Mouse (Mus musculus) fat pad, adult 2 months (tissue): ENCODE measurements around the gene Plekhm1.
A peak's percentile ranks its signal among the peaks of the same experiment; 100 is the strongest.

ENCODE experiments used
- DNase-seq: peaks from one replicate; pipeline ENCODE4 v3.0.0-alpha.2; 2011; ENCODE audit warnings: low read depth, low spot score; ENCODE audit errors: extremely low read depth

The Plekhm1 gene

GRCm38 (mm10) chr11:103394604-103395003, 17.9 kb downstream of the Plekhm1 start:
- DNase-seq = no peak

- DNase-seq = no peak
These were observed 18.5 kb downstream of the Plekhm1 start for GRCm38 (mm10) chr11:103394025-103394424.

- no peak for DNase-seq
These were observed 24.5 kb downstream of the Plekhm1 start for GRCm38 (mm10) chr11:103387870-103388526.

GRCm38 (mm10) chr11:103386827-103387226, 25.7 kb downstream of the Plekhm1 start:
- DNase-seq = no peak

GRCm38 (mm10) chr11:103381956-103382613, 30.4 kb downstream of the Plekhm1 start:
- DNase-seq = no peak

GRCm38 (mm10) chr11:103381505-103381904, 31.0 kb downstream of the Plekhm1 start:
- DNase-seq = no peak

- no peak for DNase-seq
These were observed 32.0 kb downstream of the Plekhm1 start for GRCm38 (mm10) chr11:103380460-103380859.

GRCm38 (mm10) chr11:103378341-103378740, 34.1 kb downstream of the Plekhm1 start:
- no peak for DNase-seq

GRCm38 (mm10) chr11:103375772-103376171, 36.7 kb downstream of the Plekhm1 start:
- DNase-seq = no peak

GRCm38 (mm10) chr11:103375258-103375657, 37.2 kb downstream of the Plekhm1 start:
- no peak for DNase-seq

GRCm38 (mm10) chr11:103373922-103374321, 38.6 kb downstream of the Plekhm1 start:
- DNase-seq = no peak

- no peak for DNase-seq
These were observed 39.9 kb downstream of the Plekhm1 start for GRCm38 (mm10) chr11:103372561-103372960.

- no peak for DNase-seq
These were observed 40.4 kb downstream of the Plekhm1 start for GRCm38 (mm10) chr11:103372068-103372467.

- no peak for DNase-seq
These were observed 41.3 kb downstream of the Plekhm1 start for GRCm38 (mm10) chr11:103371222-103371539.

- DNase-seq = peak; percentile 63
These were observed 41.9 kb downstream of the Plekhm1 start for GRCm38 (mm10) chr11:103370397-103371221.

GRCm38 (mm10) chr11:103365530-103365929, 47.0 kb downstream of the Plekhm1 start:
- DNase-seq = no peak

- no peak for DNase-seq
These were observed 47.5 kb downstream of the Plekhm1 start for GRCm38 (mm10) chr11:103365022-103365421.

- no peak for DNase-seq
These were observed 48.2 kb downstream of the Plekhm1 start for GRCm38 (mm10) chr11:103364335-103364734.

- DNase-seq = no peak
These were observed 49.0 kb downstream of the Plekhm1 start, which contains the start of gene Arhgap27 for GRCm38 (mm10) chr11:103363214-103364148. Gene Arhgap27, minus strand, starts transcription at chr11:103363692.

- no peak for DNase-seq
These were observed 49.8 kb downstream of the Plekhm1 start for GRCm38 (mm10) chr11:103362521-103363181.
